9 mouse cellular contexts compared by ENCODE assay signal in genomic region chr5:74260378-74260809, GRCm38 (mm10).
DNase-seq lines count a peak whose midpoint lies in the region; ATAC-seq lines count a peak whose summit lies in the region.
"Had no signal": no experiment of that assay in that cellular context is flagged by ENCODE, and none has a peak within 500 bp of the region (broad histone marks: within the 10 kb centered on the region; RNA-seq: fewer than 3 reads in every experiment).

No protein-coding gene starts in this region.

- peaks cover 15% of the 10 kb centered on the region for H3K4me1 ChIP-seq in forebrain, embryonic 15.5 days

- H3K9ac ChIP-seq in forebrain, embryonic 15.5 days (replicated peaks): no peak overlapping the region
- H3K9ac ChIP-seq: midbrain, embryonic 12.5 days had no signal

- no peaks in the 10 kb centered on the region for H3K36me3 ChIP-seq in forebrain, embryonic 15.5 days
- H3K36me3 ChIP-seq: midbrain, embryonic 12.5 days had no signal

- 50% methylated on average over 9 of the region's 9 CpGs for WGBS in forebrain, embryonic 15.5 days

- ATAC-seq in forebrain, embryonic 15.5 days (replicated peaks): peak; percentile 59; the same call in 1 of the 2 replicates
- peak; percentile 60 for ATAC-seq in megakaryocyte progenitor cell, adult 5-6 weeks (replicated peaks; ENCODE audit: poor library complexity)

- H3K9me3 ChIP-seq in forebrain, embryonic 15.5 days: no peaks in the 10 kb centered on the region
- H3K9me3 ChIP-seq: midbrain, embryonic 12.5 days had no signal

- H3K4me2 ChIP-seq in forebrain, embryonic 15.5 days (replicated peaks): no peak overlapping the region
- H3K4me2 ChIP-seq: midbrain, embryonic 12.5 days had no signal

- DNase-seq in right cerebral cortex, adult 2 months (ENCODE audit: low spot score in 2 of 2): peak; percentile 46 to 50
- DNase-seq in right cerebral cortex, postnatal 14 days: no peak
- DNase-seq in left cerebral cortex, adult 18-20 months (ENCODE audit: low spot score in 2 of 2): peak; percentile 42 to 44
- DNase-seq in thymus, postnatal 36 days: peak; percentile 72 to 78
- no peak for DNase-seq in adrenal gland, postnatal 10 days
- no peak for DNase-seq in ovary, postnatal 10 days (ENCODE audit: low spot score)

- H3K4me3 ChIP-seq in forebrain, embryonic 15.5 days: no peak overlapping the region
- H3K4me3 ChIP-seq: midbrain, embryonic 12.5 days had no signal

- no peaks in the 10 kb centered on the region for H3K27me3 ChIP-seq in forebrain, embryonic 15.5 days
- H3K27me3 ChIP-seq: midbrain, embryonic 12.5 days had no signal

- H3K27ac ChIP-seq in forebrain, embryonic 15.5 days (replicated peaks): no peak overlapping the region

Comparison
In these comparisons a context has a peak if more than half of its experiments do, and no peak if none do; other contexts are left out.
1. DNase-seq: peak in right cerebral cortex, adult 2 months (2 of 2), left cerebral cortex, adult 18-20 months (2 of 2) and thymus, postnatal 36 days (2 of 2); none in right cerebral cortex, postnatal 14 days (single experiment), adrenal gland, postnatal 10 days (single experiment) and ovary, postnatal 10 days (single experiment).